Comparison of ENCODE assay signal across 7 mouse cellular contexts in the genomic region with DNA sequence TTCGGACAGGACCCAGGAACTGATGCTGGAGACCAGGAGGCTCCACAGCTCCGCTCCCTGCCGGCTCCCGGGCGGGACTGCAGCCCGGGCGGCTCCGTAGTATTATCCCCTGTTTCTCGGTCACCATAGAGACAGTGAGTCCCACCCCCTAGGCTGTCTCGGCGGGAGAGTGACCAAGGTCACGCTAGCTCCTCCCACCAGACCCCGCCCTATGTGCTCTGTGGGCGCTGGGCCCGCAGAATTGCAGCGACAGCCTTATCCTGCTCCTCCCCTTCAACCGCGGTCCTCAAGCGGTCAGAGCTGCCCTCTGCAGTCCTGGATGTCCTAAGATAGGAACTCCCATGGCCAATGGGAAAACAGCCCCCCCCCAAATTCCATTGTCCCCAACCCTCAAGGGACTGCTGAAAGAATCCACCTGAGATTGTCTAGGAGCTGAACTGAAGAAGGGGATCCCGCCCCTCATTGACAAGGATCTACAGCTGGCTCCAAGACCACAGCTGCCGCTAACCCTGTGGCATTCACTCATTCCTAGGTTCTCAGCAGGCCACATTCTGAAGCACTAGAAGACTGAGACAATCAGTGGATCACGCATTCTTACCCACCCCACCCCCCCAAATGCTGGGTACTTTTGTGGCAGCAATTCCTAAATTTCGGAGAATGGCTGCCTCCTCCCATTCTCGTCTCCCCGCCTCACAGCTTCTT. TPM values are rescaled to one million over a fixed set of nuclear protein-coding genes. Genes with fewer than 3 reads are reported as not detected.
DNase-seq lines count a peak whose midpoint lies in the region; ATAC-seq and TF ChIP-seq lines count a peak whose summit lies in the region.

A gene (minus strand): TSS at position 213 of the 702 bp plus-strand sequence.

- ATAC-seq in erythroblast, adult 5-6 weeks (replicated peaks; ENCODE audit: low FRiP score, poor library complexity, severe bottlenecking): peak; percentile 83
- peak; percentile 92 for ATAC-seq in limb, embryonic 14.5 days (ENCODE audit: low FRiP score, low read depth)
- peak; percentile 89 for ATAC-seq in midbrain, embryonic 16.5 days

- peak within 1 kb of the TSS; percentile 43; the same call in 1 of the 2 replicates for H3K27ac ChIP-seq in limb, embryonic 14.5 days (replicated peaks; ENCODE audit: low read depth, low read length)
- peak within 1 kb of the TSS; percentile 68 for H3K27ac ChIP-seq in midbrain, embryonic 16.5 days (ENCODE audit: low read length)

- H3K9ac ChIP-seq in limb, embryonic 14.5 days (ENCODE audit: low read depth, low read length, severe bottlenecking): peak within 1 kb of the TSS; percentile 50
- peak within 1 kb of the TSS; percentile 70 for H3K9ac ChIP-seq in midbrain, embryonic 16.5 days (ENCODE audit: low read depth, low read length)

- TF ChIP-seq POLR2A in limb, embryonic 14.5 days (IDR thresholded peaks at IDR 0.05; ENCODE audit: borderline replicate concordance, extremely low read depth, insufficient read depth, insufficient read length): no peak

- H3K4me2 ChIP-seq in limb, embryonic 14.5 days (replicated peaks; ENCODE audit: low read depth, low read length, severe bottlenecking): peak within 1 kb of the TSS; percentile 64
- peak within 1 kb of the TSS; percentile 80 for H3K4me2 ChIP-seq in midbrain, embryonic 16.5 days (ENCODE audit: low read length)

- peaks cover 11% of the 10 kb centered on the region for H3K27me3 ChIP-seq in limb, embryonic 14.5 days (ENCODE audit: control insufficient read depth, insufficient read depth, low read length)
- no peaks in the 10 kb centered on the region for H3K27me3 ChIP-seq in midbrain, embryonic 16.5 days (ENCODE audit: control insufficient read depth, insufficient read depth, low read depth, low read length)

- peak within 1 kb of the TSS; percentile 23 for H3K4me3 ChIP-seq in limb, embryonic 14.5 days (replicated peaks; ENCODE audit: low read length)
- peak within 1 kb of the TSS; percentile 50 for H3K4me3 ChIP-seq in midbrain, embryonic 16.5 days (ENCODE audit: low read depth, low read length)

- WGBS in limb, embryonic 14.5 days: 8% methylated on average over 19 of the region's 25 CpGs
- 6% methylated on average over 25 of the region's 25 CpGs for WGBS in midbrain, embryonic 16.5 days

- H3K4me1 ChIP-seq in limb, embryonic 14.5 days (ENCODE audit: control insufficient read depth, insufficient read depth, low read length): peaks cover 26% of the 10 kb centered on the region
- peaks cover 41% of the 10 kb centered on the region for H3K4me1 ChIP-seq in midbrain, embryonic 16.5 days (ENCODE audit: control insufficient read depth, insufficient read depth, low read length)

- peaks cover 29% of the 10 kb centered on the region for H3K36me3 ChIP-seq in limb, embryonic 14.5 days (ENCODE audit: control insufficient read depth, insufficient read depth, low read length)
- peaks cover 9% of the 10 kb centered on the region; the same call in 1 of the 2 replicates for H3K36me3 ChIP-seq in midbrain, embryonic 16.5 days (ENCODE audit: control insufficient read depth, insufficient read depth, low read length)

- peak; percentile 78 for DNase-seq in c-Kit-positive CD71-negative TER-119-negative erythroid progenitor cells, embryonic 14.5 days (ENCODE audit: low read depth)
- peak; percentile 97 to 98 for DNase-seq in heart, adult 9 months (ENCODE audit: low spot score in 2 of 2)
- DNase-seq in kidney, adult 9 months: peak; percentile 96
- DNase-seq in limb, embryonic 14.5 days (ENCODE audit: low spot score): peak; percentile 92
- peak; percentile 61 to 84 for DNase-seq in spleen, postnatal 10 days (ENCODE audit: low spot score in 2 of 2)

- no peaks in the 10 kb centered on the region for H3K9me3 ChIP-seq in limb, embryonic 14.5 days (ENCODE audit: control insufficient read depth, low read length)
- H3K9me3 ChIP-seq in midbrain, embryonic 16.5 days (replicated peaks; ENCODE audit: control insufficient read depth, low read length, poor library complexity, severe bottlenecking): no peaks in the 10 kb centered on the region

RNA-seq across cellular contexts. Expression of the gene that starts here (rescaled TPM):
- not detected in 2 replicates for total RNA-seq in erythroblast, adult 5-6 weeks (2015; ENCODE audit: low replicate concordance)
- not detected in 2 replicates for total RNA-seq in erythroblast, adult 5-6 weeks (2017; ENCODE audit: low replicate concordance)
- polyA plus RNA-seq in limb, embryonic 14.5 days (2012; rRNA removed): 107 and 130 TPM in 2 replicates
- polyA plus RNA-seq in limb, embryonic 14.5 days (2014; fragmentation: Nextera tagmentation; extraction: Ambion mirVana): 123 and 164 TPM in 2 replicates
- 153 and 159 TPM in 2 replicates for polyA plus RNA-seq in midbrain, embryonic 16.5 days (2015; fragmentation: Nextera tagmentation; extraction: Ambion mirVana)

Comparison
In these comparisons a context has a peak if more than half of its experiments do, and no peak if none do; other contexts are left out.
1. Peak in every context shown above with its lines: DNase-seq, ATAC-seq, H3K4me3 ChIP-seq and H3K27ac ChIP-seq.
2. Peak in ATAC-seq in erythroblast, adult 5-6 weeks; RNA of the gene not detected or under 1 TPM.